Mouse (Mus musculus): ENCODE measurements around the gene Smarcb1. TPM values are rescaled to one million over a fixed set of nuclear protein-coding genes. Genes with fewer than 3 reads are reported as not detected.
A peak's percentile ranks its signal among the peaks of the same experiment; 100 is the strongest.

The Smarcb1 gene
- polyA plus RNA-seq, 1 experiment, result 53.1 TPM

DNA sequence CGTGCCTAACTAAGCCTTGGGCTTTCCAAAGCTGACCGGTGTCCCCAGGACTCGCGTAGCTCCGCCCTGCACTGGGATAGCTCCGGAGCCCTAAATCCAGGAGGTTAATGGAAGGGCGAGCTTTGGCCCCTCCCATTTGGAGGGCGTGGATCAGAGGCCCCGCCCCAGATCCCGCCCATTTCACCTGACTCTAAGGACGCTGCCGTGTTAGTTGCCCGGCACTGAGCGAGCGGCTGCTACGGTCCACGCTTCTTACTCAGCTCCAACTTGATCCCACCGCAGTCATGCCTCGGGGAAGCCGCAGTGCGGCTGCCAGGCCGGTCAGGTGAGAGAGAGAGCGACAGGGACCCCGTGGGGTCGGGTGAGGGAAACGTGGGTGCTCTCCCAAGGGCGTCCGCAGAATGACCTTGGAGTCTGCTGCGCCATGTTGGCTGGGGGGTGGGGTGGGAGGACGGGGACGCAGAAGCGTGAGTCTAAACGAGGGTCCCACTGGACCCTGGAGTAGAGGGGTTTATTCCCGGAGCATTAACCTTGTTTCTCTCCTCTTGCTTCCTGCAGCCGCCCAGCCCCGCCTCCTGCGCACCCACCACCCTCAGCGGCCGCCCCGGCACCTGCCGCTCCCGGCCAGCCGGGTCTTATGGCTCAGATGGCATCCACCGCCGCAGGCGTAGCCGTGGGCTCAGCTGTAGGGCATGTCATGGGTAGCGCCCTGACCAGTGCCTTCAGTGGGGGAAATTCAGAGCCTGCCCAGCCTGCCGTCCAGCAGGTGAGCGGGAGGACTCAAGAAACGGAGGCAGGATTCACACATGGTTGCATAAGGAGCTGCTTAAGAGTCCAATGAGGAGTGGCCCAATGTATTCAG, 14.5 kb upstream of the Smarcb1 start, which contains the start of gene Mmp11:
Mmp11 (minus strand) TSS at position 817 of the 862 bp plus-strand sequence.
- Histone ChIP-seq H3K4me1 (ENCODE audit: control insufficient read depth, insufficient read depth, low read length) (peaks cover 3% of the 10 kb centered on the region; the same call in 1 of the 2 replicates), H3K4me3 (replicated peaks; ENCODE audit: extremely low read depth, low read depth, low read length) (peak within 1 kb of the TSS; percentile 81)
- DNase-seq, result peak; percentile 71
- TF ChIP-seq POLR2A (IDR thresholded peaks at IDR 0.05; ENCODE audit: borderline replicate concordance, extremely low read depth, low read depth, low read length), result peak; percentile 92; the same call in 1 of the 2 replicates
- TF ChIP-seq CTCF (IDR thresholded peaks at IDR 0.05; ENCODE audit: insufficient read depth, low read length), result no peak
- 6% methylated on average over 51 of the region's 51 CpGs for whole genome bisulfite sequencing

DNA sequence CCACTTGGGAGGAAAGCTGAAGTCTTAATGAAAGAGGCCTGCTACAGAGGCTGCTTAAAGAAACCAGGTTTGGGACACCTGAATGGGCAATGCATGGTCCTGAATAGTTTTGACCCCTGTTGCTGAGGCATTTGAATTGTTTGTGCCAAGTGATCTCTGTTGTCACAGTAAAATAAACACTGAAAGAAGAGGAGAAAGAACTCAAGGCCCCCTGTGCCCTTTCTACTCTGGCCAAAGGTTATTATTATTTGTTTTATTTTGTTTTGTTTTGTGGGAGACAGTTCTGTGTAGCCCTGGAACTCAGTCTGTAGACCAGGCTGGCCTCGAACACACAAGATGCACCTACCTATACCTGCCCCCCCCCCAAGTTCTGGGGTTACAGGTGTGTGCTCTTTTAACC, 13.6 kb upstream of the Smarcb1 start:
- Histone ChIP-seq H3K4me3 (replicated peaks; ENCODE audit: extremely low read depth, low read depth, low read length) (no peak overlapping the region), H3K4me1 (ENCODE audit: control insufficient read depth, insufficient read depth, low read length) (peaks cover 8% of the 10 kb centered on the region; the same call in 1 of the 2 replicates)
- DNase-seq, result no peak
- TF ChIP-seq CTCF (IDR thresholded peaks at IDR 0.05; ENCODE audit: insufficient read depth, low read length), result no peak
- TF ChIP-seq POLR2A (IDR thresholded peaks at IDR 0.05; ENCODE audit: borderline replicate concordance, extremely low read depth, low read depth, low read length), result no peak
- WGBS, result 62% methylated on average over 1 of the region's 1 CpGs

DNA sequence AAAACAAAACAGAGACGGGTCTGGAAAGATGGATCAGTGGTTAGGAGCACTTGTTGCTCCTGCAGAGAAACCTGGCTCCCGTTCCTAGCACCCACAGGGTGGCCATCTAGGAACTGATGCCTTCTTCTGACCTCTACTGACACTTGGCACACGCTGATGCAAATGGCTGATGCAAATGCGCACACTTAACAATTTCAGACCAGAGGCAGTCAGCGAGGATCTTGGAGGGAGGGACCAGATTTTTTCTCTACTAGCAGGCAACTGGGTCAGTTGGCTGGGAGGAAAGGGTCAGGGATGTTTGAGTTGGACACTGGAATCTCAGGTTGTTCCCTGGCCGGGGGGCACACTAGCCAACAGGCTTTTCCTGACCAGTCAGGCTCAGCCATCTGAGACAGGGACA, 11.5 kb upstream of the Smarcb1 start, which contains the start of gene Chchd10:
Chchd10 (plus strand) TSS at position 240 of the 400 bp plus-strand sequence.
- peak within 1 kb of the TSS; percentile 67 for H3K4me3 ChIP-seq (replicated peaks; ENCODE audit: extremely low read depth, low read depth, low read length)
- no peak for DNase-seq
- 48% methylated on average over 6 of the region's 6 CpGs for WGBS
- TF ChIP-seq CTCF (IDR thresholded peaks at IDR 0.05; ENCODE audit: insufficient read depth, low read length), result no peak
- TF ChIP-seq POLR2A (IDR thresholded peaks at IDR 0.05; ENCODE audit: borderline replicate concordance, extremely low read depth, low read depth, low read length), result no peak
- H3K4me1 ChIP-seq (ENCODE audit: control insufficient read depth, insufficient read depth, low read length), result peaks cover 8% of the 10 kb centered on the region; the same call in 1 of the 2 replicates

DNA sequence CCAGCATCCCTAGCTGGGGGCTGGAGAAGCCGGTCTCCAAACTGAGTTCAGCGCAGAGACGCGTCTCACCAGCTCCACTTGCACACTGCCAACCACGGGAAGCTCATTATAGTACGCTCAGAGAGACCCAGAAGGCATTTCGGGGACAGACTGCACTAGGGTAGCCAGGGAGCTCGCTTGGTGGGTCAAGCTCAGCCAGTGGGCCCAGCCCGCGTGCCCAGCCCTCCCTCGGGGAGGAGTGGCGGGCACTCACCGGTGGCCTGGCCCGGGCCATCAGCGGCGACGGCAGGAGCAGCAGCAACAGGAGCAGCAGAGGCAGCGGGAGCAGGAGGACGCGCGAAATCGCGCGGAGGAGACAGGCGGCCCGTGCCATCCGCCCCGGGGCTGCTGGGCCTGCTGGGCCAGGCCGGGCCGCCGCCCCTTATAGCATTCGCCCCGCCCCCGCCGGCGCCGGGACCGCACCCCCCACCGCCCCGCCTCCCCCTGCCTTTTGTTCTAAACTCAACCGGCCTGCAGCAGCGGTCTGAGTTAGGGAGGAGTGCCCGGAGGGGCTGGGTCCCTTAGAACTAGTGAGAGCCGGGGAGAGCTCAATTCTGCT, 10.8 kb upstream of the Smarcb1 start:
- 2% methylated on average over 43 of the region's 44 CpGs for WGBS
- peak; percentile 64 for DNase-seq
- TF ChIP-seq POLR2A (IDR thresholded peaks at IDR 0.05; ENCODE audit: borderline replicate concordance, extremely low read depth, low read depth, low read length) (peak; percentile 65; the same call in 1 of the 2 replicates), CTCF (IDR thresholded peaks at IDR 0.05; ENCODE audit: insufficient read depth, low read length) (no peak)

DNA sequence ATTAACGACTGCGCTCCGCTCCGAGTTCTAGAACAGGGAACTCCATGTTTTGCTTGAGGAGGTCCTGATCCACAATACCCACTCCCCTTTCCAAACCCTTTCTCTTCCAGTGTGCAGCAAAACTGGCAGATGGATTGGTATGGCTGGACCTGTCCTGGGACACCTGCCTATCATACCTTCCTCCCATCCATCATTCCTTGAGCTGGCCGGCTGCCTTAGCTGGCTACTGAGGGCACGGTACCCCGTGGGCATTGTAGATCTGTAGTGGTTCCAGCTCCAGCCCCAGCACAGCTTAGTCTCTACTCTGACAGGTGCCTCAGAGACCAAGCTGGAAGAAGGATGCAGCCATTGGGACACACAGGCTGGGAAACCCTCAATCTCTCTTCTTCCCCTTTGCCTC, 9.9 kb upstream of the Smarcb1 start:
- no peak overlapping the region for H3K4me3 ChIP-seq (replicated peaks; ENCODE audit: extremely low read depth, low read depth, low read length)
- H3K4me1 ChIP-seq (ENCODE audit: control insufficient read depth, insufficient read depth, low read length), result peaks cover 8% of the 10 kb centered on the region; the same call in 1 of the 2 replicates
- no peak for TF ChIP-seq POLR2A (IDR thresholded peaks at IDR 0.05; ENCODE audit: borderline replicate concordance, extremely low read depth, low read depth, low read length)
- TF ChIP-seq CTCF (IDR thresholded peaks at IDR 0.05; ENCODE audit: insufficient read depth, low read length), result no peak
- no peak for DNase-seq
- WGBS, result 36% methylated on average over 7 of the region's 7 CpGs

More for the DNA sequence above, 10.8 kb upstream of the Smarcb1 start:
- Histone ChIP-seq H3K4me1 (ENCODE audit: control insufficient read depth, insufficient read depth, low read length) (peaks cover 8% of the 10 kb centered on the region; the same call in 1 of the 2 replicates), H3K4me3 (replicated peaks; ENCODE audit: extremely low read depth, low read depth, low read length) (peak overlapping the region; percentile 67)

DNA sequence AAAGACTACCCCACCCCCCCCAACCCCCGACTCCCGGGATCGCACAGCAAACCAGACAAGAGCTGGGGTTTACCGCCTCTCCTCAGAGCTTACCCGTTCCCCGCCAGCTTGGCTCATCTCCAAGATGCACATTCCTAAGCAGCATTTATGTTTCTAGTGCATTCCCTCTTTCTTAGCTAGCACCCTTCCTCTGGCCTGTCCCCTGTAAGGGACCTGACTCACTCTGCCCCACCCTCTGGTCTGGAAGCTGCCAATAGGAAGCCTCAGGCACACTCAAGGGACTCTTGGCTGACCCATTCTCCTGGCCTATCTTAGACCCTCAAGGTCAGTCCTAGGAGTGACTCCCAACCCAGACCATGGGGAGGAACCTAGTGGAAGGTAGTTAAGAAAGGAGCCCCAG, 8.9 kb upstream of the Smarcb1 start:
- DNase-seq, result no peak
- no peak for TF ChIP-seq CTCF (IDR thresholded peaks at IDR 0.05; ENCODE audit: insufficient read depth, low read length)
- no peak for TF ChIP-seq POLR2A (IDR thresholded peaks at IDR 0.05; ENCODE audit: borderline replicate concordance, extremely low read depth, low read depth, low read length)
- 16% methylated on average over 6 of the region's 6 CpGs for WGBS
- H3K4me3 ChIP-seq (replicated peaks; ENCODE audit: extremely low read depth, low read depth, low read length), result no peak overlapping the region
- H3K4me1 ChIP-seq (ENCODE audit: control insufficient read depth, insufficient read depth, low read length), result peaks cover 6% of the 10 kb centered on the region; the same call in 1 of the 2 replicates

DNA sequence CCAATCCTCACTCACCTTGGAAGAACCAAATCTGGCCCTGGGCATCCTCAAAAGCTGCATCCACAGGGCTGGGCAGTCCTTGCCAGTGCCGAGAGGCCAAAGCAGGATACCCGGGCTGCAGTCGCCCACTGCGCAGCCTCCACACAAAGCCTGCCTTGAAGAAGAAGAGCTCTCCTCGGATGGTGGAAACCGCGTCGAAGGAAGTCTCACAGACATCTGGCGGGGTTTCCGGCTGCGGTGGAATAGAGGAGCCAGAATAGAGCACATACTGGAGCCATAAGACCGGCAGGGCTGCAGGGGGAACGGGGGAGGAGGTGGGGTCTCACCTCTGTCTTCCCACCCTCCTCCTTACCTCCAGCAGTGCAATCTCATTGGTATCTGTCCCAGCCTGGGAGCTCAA, 5.0 kb upstream of the Smarcb1 start:
- TF ChIP-seq CTCF (IDR thresholded peaks at IDR 0.05; ENCODE audit: insufficient read depth, low read length), result no peak
- no peak for TF ChIP-seq POLR2A (IDR thresholded peaks at IDR 0.05; ENCODE audit: borderline replicate concordance, extremely low read depth, low read depth, low read length)
- DNase-seq, result no peak
- Histone ChIP-seq H3K4me1 (ENCODE audit: control insufficient read depth, insufficient read depth, low read length) (peaks cover 8% of the 10 kb centered on the region), H3K4me3 (replicated peaks; ENCODE audit: extremely low read depth, low read depth, low read length) (no peak overlapping the region)
- 73% methylated on average over 13 of the region's 13 CpGs for WGBS

DNA sequence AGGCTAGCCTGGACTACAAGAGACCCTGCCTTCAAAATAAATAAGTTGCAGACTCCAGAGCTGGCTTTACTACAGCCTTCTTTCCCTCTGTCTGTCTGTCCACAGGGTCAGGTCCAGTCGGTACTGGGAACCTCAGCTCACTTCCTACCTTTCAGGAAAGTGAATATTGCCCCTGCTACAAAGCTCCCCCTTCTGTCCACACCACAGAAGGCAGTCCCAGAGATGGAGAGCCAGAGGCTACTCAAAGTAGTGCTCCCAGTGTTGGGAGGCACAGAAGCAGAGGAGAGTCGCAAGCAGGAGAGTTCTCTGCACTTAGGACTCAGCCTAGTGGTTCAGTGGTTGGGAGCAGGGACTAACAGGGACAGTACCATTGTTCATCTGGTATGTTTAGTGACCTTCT, 2.9 kb upstream of the Smarcb1 start:
- Histone ChIP-seq H3K4me3 (replicated peaks; ENCODE audit: extremely low read depth, low read depth, low read length) (no peak overlapping the region), H3K4me1 (ENCODE audit: control insufficient read depth, insufficient read depth, low read length) (peaks cover 3% of the 10 kb centered on the region)
- peak; percentile 41; the same call in 1 of the 2 replicates for TF ChIP-seq CTCF (IDR thresholded peaks at IDR 0.05; ENCODE audit: insufficient read depth, low read length)
- TF ChIP-seq POLR2A (IDR thresholded peaks at IDR 0.05; ENCODE audit: borderline replicate concordance, extremely low read depth, low read depth, low read length), result no peak
- WGBS, result 40% methylated on average over 2 of the region's 2 CpGs
- no peak for DNase-seq

DNA sequence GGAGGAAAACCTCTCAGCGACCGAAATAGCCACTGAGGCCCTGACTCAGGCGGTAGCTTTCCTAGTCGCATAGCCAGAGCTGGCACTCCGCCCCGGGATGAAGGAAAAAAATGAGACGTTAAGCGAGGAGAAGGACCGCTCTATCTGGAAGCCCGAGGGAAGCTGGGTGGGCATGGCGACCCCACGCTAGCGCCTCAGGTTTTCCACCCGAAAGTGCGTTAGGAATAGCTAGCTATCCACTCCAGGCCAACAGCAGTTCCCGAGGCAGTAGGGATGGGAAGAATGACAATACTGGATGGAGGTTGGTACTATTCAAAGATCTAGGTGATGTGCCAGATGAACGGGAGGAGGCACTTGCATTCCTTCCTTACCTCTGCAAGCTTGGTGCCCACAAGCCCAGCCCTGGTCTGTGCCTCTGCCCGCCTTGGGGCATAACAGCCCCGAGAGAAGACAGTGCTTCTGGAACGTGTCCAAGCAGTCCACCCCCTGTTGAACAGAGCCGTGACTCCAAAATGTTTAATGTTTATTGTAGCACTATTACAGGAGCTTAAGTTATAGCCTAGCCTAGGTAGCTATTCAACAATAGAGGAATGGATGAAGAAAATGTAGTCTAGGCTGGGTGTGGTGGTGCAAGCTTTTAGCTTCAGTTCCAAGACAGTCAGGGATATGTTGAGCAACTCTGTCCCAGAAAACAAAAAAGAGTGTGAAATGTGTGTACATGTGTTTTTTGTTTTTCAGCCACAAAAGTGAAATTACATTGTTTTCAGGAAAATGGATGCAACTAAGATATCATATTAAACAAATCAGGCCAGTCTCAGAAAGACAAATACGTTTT, 526 bp upstream of the Smarcb1 start:
- no peak for TF ChIP-seq CTCF (IDR thresholded peaks at IDR 0.05; ENCODE audit: insufficient read depth, low read length)
- 0 out of 2 replicates have a peak, but pooled peaks have one; percentile 1 for TF ChIP-seq POLR2A (IDR thresholded peaks at IDR 0.05; ENCODE audit: borderline replicate concordance, extremely low read depth, low read depth, low read length)
- Histone ChIP-seq H3K4me3 (replicated peaks; ENCODE audit: extremely low read depth, low read depth, low read length) (peak overlapping the region; percentile 89), H3K4me1 (ENCODE audit: control insufficient read depth, insufficient read depth, low read length) (peaks cover 9% of the 10 kb centered on the region)
- WGBS, result 4% methylated on average over 22 of the region's 22 CpGs
- no peak for DNase-seq

Measured in lung, adult 2 months (tissue).